Mouse (Mus musculus) CH12.LX (cell line): ENCODE measurements around the gene Cfap157.

ENCODE experiments used
- CTCF ChIP-seq, 2 experiments: IDR thresholded peaks in 1 of 2; conservative IDR thresholded peaks in 1 of 2; 2 replicates each; pipeline ENCODE4 v1.5.1; 2011 to 2012; ENCODE audit warnings: low read depth in 2 of 2, low read length in 2 of 2, improper control_type of control experiment in 1 of 2, inconsistent platforms in 1 of 2, mild to moderate bottlenecking in 1 of 2, moderate library complexity in 1 of 2
- ELF1 ChIP-seq: IDR thresholded peaks from 2 replicates; pipeline ENCODE4 v1.6.1; 2014; ENCODE audit warnings: low read depth, mild to moderate bottlenecking, inconsistent platforms, low read length, improper control_type of control experiment
- TCF12 ChIP-seq: IDR thresholded peaks from 2 replicates; pipeline ENCODE4 v1.6.1; 2014; ENCODE audit warnings: low read depth, mild to moderate bottlenecking, inconsistent platforms, low read length, improper control_type of control experiment

- TF ChIP-seq ELF1 (no peak), TCF12 (no peak), CTCF (conservative IDR thresholded peaks at IDR 0.05 in 1 of 2, IDR thresholded peaks at IDR 0.05 in 1 of 2; ENCODE audit: low read depth in 2 of 2, low read length in 2 of 2) (no peak)
Observed at GRCm38 (mm10) chr2:32749082-32749481, 35.1 kb downstream of the Cfap157 start.
